Mouse (Mus musculus) urinary bladder, postnatal 36 days (tissue): ENCODE results near the gene Map3k10.
A peak's percentile ranks its signal among the peaks of the same experiment; 100 is the strongest.
"Not testable (repeated sequence)": the region's sequence is repeated elsewhere in the genome, so short reads cannot be mapped to it uniquely, and the experiment has no call there.

ENCODE experiments used
- DNase-seq, 2 experiments: peaks; one replicate each; pipeline ENCODE4 v3.0.0; 2022; ENCODE audit warnings: low spot score in 2 of 2, mixed read lengths in 1 of 2

Gene Map3k10

GRCm38 (mm10) chr7:27654607-27655276 lies 19.7 kb downstream of the Map3k10 start:
- no peak for DNase-seq

DNA sequence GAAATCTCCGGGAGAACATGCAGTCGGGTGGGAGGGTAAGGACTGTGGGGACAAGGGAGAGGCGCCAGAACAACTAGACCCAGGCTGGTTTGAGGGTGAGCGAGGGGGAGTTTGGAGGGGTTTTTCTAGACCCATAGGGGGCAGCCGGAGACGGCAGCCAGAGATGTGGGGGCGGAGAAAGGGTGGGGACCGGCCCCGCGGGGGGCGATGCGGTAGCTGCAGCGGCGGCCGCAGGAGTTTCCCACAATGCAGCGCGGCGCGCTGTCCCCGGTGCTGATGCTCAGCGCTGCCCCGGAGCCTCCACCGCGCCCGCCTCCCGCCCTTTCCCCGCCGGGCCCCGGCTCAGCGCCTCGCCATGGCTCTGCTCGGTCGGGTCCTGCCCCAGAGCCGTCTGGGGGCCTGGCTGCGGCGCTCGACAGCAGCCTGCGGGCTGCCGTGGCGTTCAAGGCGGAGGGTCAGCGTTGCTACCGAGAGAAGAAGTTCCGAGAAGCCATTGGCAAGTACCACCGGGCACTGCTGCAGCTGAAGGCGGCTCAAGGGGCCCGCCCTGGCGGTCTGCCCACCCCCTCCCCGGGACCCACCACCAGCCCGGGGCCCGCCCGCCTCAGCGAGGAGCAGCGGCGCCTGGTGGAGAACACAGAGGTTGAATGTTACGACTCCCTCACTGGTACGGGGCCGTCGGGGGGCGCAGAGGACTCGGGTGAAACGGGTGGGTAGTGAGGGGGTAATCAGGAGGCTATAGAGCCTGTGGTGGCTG lies 20.5 kb downstream of the Map3k10 start, which contains the start of gene Ttc9b:
Ttc9b (plus strand) TSS at position 235 of the 757 bp plus-strand sequence.
- DNase-seq: no peak

GRCm38 (mm10) chr7:27650949-27651348 lies 23.4 kb downstream of the Map3k10 start:
- peak; percentile 56 to 65 for DNase-seq

DNA sequence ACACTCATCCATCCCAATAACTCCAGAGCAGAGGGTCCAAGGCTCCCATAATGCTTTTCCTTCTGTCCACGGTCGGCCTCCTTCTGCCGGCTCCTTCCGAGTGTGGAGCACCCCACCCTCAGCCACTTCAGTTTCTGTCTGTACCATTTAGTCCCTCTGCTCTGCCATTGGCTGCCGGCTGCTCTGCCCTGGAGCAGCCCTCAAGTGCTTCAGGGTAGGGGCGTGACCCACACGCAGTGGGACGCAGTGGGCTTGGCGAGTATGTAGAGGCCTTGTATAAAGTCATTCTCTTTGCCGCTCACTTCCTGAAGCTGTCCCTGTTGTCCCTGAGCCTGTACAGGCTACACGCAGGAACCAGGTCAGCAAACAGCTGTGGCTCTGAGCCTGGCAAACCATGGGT lies 24.7 kb downstream of the Map3k10 start:
- no peak for DNase-seq

DNA sequence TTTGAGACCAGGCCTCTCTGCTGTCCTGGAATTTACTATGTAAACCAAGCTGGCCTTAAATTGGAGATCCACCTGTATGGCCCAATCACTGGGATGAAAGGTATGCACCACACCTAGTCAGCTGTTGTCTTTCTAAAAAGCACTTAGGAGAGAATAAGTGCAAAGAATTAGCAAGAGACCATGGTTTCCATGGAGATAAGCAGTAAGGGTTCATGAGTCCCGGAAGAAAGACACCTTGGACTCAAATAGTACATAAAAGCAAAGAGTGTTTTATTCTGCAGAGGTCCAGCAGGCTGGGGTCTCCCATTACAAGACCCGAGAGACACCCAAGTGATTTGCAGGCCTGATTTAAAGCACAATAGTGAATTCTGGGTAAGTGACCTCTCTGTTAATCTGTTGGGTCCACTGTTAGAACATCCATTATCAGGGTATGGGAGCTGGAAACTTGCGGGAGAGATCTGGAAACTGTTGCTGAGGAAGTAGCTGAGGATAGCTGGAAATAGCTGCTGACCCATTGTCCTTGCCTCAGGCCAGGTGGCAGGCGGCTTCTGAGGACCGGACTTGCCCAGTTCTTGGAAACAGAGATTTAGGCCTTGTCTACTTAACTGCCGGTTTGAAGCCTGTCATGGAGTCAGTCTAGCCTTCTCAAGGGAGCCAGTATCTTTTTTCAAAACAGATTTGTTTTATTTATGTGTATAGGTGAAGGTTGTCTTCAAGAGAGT lies 27.0 kb downstream of the Map3k10 start:
- no peak for DNase-seq

DNA sequence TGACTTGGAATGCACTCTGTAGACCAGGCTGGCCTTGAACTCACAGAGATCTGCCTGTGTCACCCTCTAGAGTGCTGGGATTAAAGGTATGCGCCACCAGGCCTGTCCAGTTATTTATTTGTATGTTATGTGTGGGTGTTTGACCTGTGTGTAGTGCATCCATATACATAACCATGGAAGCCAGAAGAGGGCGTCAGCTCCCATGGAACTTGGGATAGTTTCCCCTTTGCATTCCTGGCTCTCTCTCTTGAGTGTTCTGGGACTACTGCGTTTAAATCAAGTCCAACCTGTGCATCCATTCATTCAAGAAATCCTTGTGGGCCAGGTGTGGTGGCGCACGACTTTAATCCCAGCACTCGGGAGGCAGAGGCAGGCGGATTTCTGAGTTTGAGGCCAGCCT lies 27.9 kb downstream of the Map3k10 start:
- DNase-seq: no peak

DNA sequence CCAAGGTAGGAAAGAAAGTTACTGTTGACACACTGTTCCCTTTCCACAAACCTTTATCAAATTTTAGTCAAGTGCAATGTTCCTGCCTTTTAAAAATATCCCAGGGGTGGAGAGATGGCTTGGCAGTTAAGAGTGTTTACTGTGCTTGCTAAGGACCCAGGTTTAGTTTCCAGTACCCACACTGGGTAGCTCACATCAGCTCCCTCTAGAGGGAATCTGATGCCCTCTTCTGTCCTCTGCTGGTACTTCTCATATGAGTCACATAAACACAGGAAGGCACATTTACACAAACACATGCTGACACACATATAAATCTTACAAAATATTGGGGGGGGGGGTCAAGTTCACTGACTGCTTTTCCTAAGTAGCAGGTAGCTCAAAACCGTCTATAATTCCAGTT lies 29.9 kb downstream of the Map3k10 start:
- DNase-seq: no peak

- not testable (repeated sequence) for DNase-seq
Observed at GRCm38 (mm10) chr7:27635094-27635493, 39.3 kb downstream of the Map3k10 start.

DNA sequence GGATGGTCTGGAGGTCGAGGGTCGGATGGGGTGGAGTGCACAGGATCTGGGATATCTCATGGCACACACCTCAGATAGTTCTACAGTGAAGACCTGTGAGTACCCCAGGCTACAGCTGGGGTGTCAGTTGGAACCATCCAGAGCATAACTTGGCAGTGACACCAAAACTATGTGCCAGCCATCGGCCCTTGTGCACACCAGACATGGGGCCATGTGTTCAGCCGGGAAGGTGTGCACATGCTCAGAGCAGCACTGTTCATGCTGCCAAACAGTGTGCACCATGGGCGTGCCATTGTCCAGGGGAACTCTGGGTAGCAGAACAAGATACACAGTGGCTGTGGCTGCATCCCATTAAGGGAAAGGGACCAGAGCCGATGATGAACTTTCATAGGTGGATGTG lies 39.7 kb downstream of the Map3k10 start:
- no peak for DNase-seq

GRCm38 (mm10) chr7:27633166-27633565 lies 41.2 kb downstream of the Map3k10 start:
- DNase-seq: no peak

DNA sequence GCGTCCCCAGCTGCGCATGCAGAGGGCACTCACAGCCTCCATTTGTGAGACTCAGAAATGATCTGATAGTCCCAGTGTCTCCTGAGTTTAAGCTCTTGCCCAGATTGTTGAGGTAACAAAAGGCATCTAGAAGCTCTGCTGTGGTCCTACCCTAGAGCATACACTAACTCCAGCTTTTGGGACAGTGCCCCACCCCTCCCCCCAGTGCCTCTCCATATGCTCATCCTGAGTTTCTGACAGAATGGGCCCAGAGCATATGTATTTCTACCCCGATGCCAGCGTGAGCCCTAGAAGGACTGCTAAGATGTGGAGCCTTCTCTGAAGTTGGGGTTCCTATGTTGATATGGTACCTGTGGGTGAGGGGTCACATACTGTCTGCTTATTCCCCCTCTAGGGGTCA lies 43.0 kb downstream of the Map3k10 start:
- no peak for DNase-seq

DNA sequence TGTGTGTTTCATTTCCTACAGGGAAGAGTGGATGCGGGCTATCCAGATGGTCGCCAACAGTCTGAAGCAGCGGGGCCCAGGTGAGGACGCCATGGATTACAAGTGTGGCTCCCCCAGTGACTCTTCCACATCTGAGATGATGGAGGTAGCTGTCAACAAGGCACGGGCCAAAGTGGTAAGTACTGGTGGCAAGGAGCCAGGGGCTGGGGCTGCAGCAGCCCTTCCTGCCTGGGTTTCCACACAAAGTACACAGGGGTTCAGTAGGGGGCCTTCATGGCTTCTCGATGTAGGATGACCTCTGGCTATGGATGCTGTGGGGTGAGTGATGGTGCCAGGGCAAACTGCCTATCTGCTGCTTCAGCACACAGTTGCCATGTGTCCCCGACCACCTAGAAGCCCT lies 45.6 kb downstream of the Map3k10 start:
- not testable (repeated sequence) for DNase-seq

- DNase-seq: no peak
Observed at GRCm38 (mm10) chr7:27628190-27628589, 46.2 kb downstream of the Map3k10 start.

GRCm38 (mm10) chr7:27627707-27628106 lies 46.7 kb downstream of the Map3k10 start:
- no peak for DNase-seq

DNA sequence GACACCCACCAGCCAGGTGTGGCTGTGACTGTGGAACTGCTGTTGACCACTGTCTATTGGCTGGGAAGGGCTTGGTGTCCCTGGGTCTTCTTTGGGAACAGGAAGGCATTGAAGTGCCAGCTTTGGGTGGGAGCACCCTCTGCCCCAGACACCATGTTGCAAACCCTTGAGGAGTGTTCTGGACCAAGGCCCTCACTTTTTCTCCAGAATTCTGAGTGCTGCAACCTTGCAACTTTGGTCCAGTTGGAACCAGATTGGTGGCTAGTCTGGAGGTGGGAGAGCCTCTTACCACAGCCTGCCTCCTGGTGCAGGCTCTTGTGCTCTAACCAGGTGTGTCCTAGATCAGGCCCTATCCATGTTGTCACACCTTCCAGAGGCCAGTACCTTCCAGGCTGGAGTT lies 49.4 kb downstream of the Map3k10 start:
- DNase-seq: peak in 1 of 2 experiments; percentile 36

DNA sequence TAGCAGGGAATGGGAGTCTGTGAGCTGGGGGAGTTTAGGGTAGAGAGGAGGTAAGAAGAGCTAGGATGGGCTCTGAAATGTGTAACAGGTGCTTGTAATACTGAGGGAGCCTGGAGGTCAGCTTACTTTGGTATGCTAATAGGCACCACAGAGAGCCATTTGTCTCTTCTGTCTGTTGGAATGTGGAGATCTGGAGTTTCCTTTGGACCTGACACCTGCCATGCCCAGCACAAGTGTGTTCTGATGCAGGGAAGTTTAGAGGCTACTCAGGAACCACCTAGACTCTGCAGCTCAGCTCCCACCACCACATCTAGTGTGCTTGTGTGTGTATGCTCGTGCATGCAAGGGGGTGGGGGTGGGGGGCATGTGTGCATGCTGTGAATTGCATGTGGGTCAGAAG lies 52.2 kb downstream of the Map3k10 start:
- DNase-seq: no peak

DNA sequence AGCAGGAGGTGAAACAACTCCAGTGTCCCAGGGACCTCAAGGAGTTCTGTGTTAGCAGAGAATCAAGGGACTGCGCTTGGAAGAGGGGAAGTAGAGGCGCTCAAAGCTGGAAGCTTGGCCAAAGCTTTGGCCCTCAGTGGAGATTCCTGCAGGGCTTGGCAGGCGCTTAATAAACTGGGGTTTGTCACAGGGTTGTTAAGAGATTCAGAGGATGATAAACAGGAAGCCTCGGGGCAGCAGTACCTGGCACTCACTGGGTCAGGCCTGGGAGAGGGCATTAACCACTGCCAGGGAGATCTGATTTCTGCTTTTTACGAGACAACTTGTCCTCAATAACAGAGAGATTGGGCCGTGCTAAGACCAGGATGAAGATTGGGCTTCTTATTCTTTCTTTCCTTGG lies 53.4 kb downstream of the Map3k10 start:
- DNase-seq: no peak

DNA sequence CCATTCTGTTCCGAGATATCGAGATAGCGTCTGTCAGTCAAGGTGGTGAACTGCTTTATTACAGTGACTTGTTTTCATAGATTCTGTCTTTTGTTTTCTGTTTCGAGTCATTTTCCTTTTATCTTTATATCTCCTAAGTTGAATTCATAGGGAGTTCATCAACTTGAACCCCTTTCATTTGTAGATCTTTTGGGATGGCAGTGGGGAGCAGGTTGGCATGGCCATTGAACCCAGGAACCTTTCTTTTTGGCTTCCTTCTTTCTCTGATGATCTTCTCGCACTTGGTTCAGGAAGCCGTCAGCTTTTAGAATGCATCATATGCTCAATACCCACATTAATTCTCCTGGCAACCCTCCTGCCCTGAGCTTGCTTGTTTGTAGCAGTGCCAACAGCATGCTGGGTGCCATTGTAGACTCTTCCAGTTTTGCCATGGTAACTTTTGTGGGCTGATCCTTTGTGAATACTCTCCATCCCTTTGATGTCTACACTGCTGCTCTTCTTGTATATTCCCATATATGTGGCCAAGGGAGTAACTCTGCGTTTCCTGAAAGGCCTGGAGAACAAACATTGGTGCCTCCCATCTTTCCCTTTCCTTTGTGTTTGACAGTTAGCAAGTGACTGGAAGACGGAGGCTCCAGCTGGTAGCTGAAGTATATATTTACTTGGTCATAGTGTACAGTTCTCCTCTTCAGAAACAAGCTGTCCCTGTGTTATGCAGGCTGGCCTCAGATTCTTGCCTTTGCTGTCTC lies 60.5 kb downstream of the Map3k10 start:
- no peak for DNase-seq

GRCm38 (mm10) chr7:27612940-27613339 lies 61.5 kb downstream of the Map3k10 start:
- no peak for DNase-seq

GRCm38 (mm10) chr7:27610871-27611270 lies 63.5 kb downstream of the Map3k10 start:
- DNase-seq: no peak

DNA sequence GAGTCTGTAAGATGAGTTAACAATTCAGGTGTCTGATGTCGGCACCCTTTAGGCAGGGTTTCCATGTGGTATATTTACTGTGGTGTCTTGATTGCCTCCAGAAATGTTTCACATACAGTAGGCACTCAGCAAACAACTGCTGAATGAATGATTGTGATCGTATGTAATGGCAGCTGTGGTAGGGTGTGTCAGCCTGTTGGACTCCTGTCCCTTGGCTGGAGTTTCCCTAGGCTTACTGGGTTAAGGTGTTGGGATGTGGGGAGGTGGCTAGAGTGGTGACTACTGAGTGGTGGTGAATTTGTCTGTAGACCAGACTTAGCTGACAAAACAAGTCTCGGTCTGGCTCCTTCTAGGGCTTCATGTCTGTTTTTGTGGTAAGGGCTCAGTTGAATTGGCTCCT lies 64.0 kb downstream of the Map3k10 start:
- no peak for DNase-seq

DNA sequence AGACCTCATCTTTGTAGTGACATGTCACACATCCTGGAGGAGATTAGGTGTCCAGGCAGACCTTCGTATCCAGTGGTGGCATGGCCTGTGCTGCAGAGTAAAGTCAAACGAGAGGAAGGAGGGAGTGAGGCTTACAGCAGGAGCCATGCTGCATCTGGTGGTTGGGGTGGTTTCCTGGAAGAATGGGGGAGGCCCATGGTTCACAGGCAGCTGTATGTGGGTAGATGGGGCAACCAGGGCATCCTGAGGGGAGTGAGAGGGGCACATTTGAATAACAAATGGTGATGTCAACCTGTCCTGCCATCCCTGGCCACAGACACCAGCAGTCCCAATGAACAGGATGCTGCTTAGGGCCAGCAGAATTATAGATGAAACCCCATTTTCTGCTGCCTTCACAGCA lies 64.7 kb downstream of the Map3k10 start:
- DNase-seq: no peak
